Mouse (Mus musculus) heart, embryonic 10.5 days (tissue): Measurements from ENCODE around the gene Gm43552. TPM values are rescaled to one million over a fixed set of nuclear protein-coding genes. Genes with fewer than 3 reads are reported as not detected.

Experiments
- DNase-seq: peaks from one replicate; pipeline ENCODE4 v3.0.0-alpha.2; 2017; ENCODE audit warnings: low spot score
- H3K27ac ChIP-seq: fragments of 300-500 bp; sonication (generic); 2 replicates; pipeline ENCODE4 v1.5.1; 2016; ENCODE audit warnings: mild to moderate bottlenecking
- H3K27me3 ChIP-seq: fragments of 300-500 bp; sonication (generic); 2 replicates; pipeline ENCODE4 v1.6.1; 2016; ENCODE audit warnings: mild to moderate bottlenecking; ENCODE audit not compliant: poor library complexity, insufficient read depth, severe bottlenecking
- H3K36me3 ChIP-seq: fragments of 300-500 bp; sonication (generic); 2 replicates; pipeline ENCODE4 v1.6.1; 2016; ENCODE audit warnings: mild to moderate bottlenecking, moderate library complexity
- H3K4me1 ChIP-seq: fragments of 300-500 bp; sonication (generic); 2 replicates; pipeline ENCODE4 v1.6.1; 2016; ENCODE audit warnings: mild to moderate bottlenecking
- H3K4me3 ChIP-seq: fragments of 300-500 bp; sonication (generic); 2 replicates; pipeline ENCODE4 v1.5.1; 2016; ENCODE audit warnings: mild to moderate bottlenecking, moderate library complexity
- H3K9me3 ChIP-seq: fragments of 300-500 bp; sonication (generic); 2 replicates; pipeline ENCODE4 v1.6.1; 2016; ENCODE audit warnings: mild to moderate bottlenecking, moderate library complexity
- WGBS: fragments of 180-500 bp; shearing (Covaris S2); methylation state at CpG from one replicate; pipeline ENCODE4 v1.1.7; 2016; 5-methylcytosine and 5-hydroxymethylcytosine counted together
- polyA plus RNA-seq: library from polyadenylated mRNA; unstranded; fragments of >200 nt; fragmentation: Nextera tagmentation; extraction: Ambion mirVana; gene quantifications from 2 replicates; pipeline ENCODE4 v1.2.1, GENCODE M21; 2016

Gm43552 gene
- polyA plus RNA-seq, 1 experiment from 2014 or later: not detected

DNA sequence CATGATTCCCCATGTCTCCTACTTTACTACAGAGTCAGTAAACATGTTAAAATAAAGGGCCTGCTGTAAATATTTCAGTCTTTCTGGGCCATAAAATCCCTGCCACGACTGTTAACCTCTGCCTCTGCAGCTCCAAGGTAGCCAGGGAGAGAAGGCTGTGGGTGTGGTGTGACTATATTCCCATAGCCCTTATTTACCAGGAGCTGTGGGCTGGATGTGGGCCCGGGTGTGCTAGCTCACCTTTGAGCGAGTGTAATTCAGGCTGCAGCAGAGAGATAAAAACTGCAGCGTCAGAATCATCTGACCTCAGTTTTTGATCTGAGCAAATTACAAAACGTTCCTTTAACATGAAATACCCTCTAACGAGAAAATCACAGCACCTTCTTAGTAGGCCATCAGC lies 71.8 kb downstream of the Gm43552 start:
- H3K36me3 ChIP-seq: peaks cover 87% of the 10 kb centered on the region
- DNase-seq: no peak
- WGBS: 80% methylated on average over 6 of the region's 6 CpGs

DNA sequence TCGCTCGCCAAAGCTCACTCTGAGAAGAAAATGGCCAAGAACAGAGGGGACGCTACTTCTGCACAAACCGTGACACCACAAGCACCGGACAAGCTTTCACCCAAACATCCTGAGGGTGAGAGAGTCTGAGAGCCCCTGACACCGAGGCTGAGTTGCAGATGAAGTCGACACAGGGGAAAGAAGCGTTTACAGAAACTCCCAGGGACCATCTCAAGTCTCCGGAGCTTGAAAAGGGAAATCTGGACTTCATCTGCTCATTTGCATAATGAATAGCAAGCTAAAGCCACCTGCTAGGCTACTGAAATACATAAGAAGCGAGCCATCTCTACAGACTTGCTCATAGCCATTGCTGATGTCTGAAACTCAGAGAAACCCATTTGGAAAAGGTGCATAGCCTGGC lies 73.5 kb downstream of the Gm43552 start:
- Histone ChIP-seq H3K4me1 (peaks cover 32% of the 10 kb centered on the region), H3K4me3 (no peak overlapping the region), H3K27me3 (no peaks in the 10 kb centered on the region), H3K36me3 (peaks cover 74% of the 10 kb centered on the region), H3K9me3 (no peaks in the 10 kb centered on the region), H3K27ac (no peak overlapping the region)
- no peak for DNase-seq
- WGBS: 83% methylated on average over 10 of the region's 10 CpGs

More for the DNA sequence above, 71.8 kb downstream of the Gm43552 start:
- Histone ChIP-seq H3K27me3 (no peaks in the 10 kb centered on the region), H3K9me3 (no peaks in the 10 kb centered on the region), H3K27ac (no peak overlapping the region), H3K4me1 (peaks cover 16% of the 10 kb centered on the region), H3K4me3 (no peak overlapping the region)

DNA sequence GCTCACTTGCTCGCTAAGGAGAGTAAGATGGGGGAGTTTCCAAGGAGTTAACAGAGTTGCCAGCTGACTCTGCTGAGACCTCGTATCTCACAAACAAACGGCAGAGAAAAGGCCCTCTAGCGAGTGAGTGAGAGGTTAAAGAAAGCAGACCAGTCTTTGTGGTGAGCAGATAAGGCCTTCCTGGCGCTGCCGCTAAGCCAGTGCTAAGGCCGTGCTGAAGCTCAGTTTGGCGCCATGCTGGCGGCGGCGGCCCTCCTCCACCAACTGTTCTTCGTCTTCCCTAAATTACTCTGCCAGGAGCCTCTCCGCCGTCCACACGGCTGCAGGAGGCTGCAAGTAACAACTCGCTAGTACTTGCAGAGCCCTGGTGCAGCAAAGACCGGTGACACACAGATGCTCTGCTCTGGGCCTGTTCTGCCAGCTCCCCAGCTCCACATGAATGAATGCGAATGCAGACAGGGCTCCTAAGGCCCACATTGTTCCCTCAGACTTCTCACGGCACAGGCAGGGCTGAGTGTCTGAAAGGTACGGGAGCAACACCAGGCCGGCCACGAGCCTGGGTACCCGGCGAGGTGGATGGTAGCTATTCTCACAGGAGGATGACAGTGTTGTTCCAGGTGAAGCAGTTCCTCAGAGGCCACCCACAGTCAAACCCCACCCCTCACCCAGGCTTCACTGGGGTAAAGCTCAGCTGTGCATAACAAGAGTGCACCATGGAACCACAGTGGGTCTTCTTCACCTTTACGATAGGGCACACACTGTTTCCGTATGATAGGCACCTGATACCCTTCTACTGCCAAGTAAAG lies 76.8 kb downstream of the Gm43552 start:
- DNase-seq: peak; percentile 96
- Histone ChIP-seq H3K27me3 (no peaks in the 10 kb centered on the region), H3K4me3 (peak overlapping the region; percentile 42), H3K9me3 (no peaks in the 10 kb centered on the region), H3K27ac (peak overlapping the region; percentile 94), H3K4me1 (peaks cover 35% of the 10 kb centered on the region), H3K36me3 (peaks cover 62% of the 10 kb centered on the region)
- 9% methylated on average over 26 of the region's 26 CpGs for WGBS

DNA sequence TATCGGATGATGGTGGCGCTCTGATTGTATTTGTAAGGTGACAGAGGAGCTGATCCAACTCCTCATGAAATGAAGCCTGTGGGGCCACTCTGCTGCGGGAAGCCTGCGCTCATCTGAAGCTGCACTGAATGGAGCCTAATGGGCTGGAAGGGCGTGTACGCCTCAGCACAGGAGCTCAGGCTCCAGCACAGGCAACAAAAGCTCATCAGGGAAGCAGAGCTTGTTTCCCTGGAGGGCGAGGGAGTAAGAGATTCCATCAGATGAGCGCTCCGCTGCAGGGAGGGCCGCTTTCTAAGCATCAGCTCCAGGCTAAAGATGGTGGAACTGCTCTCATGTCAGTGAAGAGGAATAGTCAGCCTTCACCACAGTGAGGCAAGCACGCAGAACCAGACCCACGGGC lies 84.6 kb downstream of the Gm43552 start:
- Histone ChIP-seq H3K36me3 (peaks cover 75% of the 10 kb centered on the region), H3K27me3 (no peaks in the 10 kb centered on the region), H3K4me1 (peaks cover 6% of the 10 kb centered on the region), H3K27ac (peak overlapping the region; percentile 64), H3K9me3 (no peaks in the 10 kb centered on the region), H3K4me3 (no peak overlapping the region)
- no peak for DNase-seq
- 57% methylated on average over 12 of the region's 12 CpGs for WGBS

DNA sequence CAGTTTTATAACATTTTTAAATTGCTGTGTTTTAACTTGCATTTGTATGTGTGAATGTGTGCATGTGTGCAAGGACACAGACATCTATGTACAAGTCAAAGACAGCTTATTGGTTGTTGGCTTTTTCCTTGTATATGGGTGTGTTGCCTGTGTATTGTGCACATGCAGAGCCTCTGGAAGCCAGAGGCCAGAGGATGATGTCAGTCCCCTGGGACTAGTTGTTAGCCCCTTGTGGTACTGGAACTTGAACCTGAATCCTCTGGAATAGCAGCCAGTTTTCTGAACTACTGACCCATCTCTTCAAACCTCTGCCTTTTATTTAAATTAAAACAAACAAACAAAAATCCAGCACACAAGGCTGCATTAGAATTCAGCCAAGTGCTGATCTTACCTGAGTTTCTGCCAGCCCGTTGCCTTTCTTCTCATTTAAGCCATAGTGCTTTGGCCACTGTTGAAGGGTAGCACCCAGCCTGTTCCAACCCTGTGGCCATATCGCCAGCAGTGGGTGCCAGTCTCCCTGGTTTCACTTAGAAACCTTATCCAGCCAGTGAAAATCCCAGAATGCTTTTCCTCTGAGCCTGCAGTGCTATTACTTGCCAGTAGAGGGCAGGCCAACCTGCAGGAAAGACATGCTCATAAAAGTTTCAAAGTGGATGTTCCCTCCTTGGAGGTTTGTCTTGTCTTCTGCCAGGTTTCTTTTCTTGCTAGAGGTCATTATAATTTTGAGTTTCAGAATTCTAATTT lies 91.2 kb downstream of the Gm43552 start:
- Histone ChIP-seq H3K4me3 (no peak overlapping the region), H3K36me3 (peaks cover 83% of the 10 kb centered on the region), H3K9me3 (no peaks in the 10 kb centered on the region), H3K27me3 (no peaks in the 10 kb centered on the region), H3K4me1 (no peaks in the 10 kb centered on the region), H3K27ac (no peak overlapping the region)
- WGBS: 30% methylated on average over 2 of the region's 2 CpGs
- peak; percentile 82 for DNase-seq

DNA sequence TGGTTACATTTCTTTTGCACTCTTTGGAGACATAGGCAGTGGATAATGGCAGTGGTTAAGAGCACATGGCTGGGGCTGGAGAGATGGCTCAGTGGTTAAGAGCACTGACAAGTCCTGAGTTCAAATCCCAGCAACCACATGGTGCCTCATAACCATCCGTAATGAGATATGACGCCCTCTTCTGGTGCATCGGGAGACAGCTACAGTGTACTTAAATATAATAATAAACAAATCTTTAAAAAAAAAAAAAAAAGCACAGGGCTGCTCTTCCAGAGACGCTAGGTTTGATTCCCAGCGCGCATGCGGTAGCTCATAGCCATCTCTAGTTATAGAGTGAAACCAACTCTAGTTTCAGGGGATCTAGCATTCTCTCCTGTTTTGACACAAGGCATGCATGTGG lies 98.2 kb downstream of the Gm43552 start:
- Histone ChIP-seq H3K4me3 (no peak overlapping the region), H3K36me3 (peaks cover 57% of the 10 kb centered on the region), H3K4me1 (no peaks in the 10 kb centered on the region), H3K9me3 (no peaks in the 10 kb centered on the region), H3K27me3 (no peaks in the 10 kb centered on the region), H3K27ac (no peak overlapping the region)
- DNase-seq: no peak
- WGBS: 93% methylated on average over 7 of the region's 7 CpGs

DNA sequence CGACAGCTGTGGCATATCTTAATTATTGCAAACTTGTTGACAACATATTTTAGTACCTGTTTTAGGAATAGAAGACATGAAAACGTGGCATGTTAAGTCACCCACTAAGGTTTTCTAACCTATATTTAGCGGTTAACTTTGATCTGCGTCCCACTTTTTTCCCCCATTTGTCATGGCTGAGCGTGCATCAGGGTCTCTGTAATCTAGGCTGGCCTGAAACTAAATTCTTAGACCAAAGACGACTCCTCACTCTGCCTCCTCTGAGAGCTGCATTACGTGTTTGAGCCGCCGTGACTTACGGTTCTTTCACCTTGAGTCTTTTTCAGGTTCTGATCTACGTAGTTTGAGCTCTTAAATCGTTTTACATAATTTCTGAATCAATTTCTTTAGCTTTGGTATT lies 100.9 kb downstream of the Gm43552 start:
- H3K36me3 ChIP-seq: peaks cover 61% of the 10 kb centered on the region
- DNase-seq: no peak
- H3K4me1 ChIP-seq: no peaks in the 10 kb centered on the region
- H3K4me3 ChIP-seq: peak overlapping the region; percentile 97
- peak overlapping the region; percentile 99 for H3K27ac ChIP-seq
- 6% methylated on average over 12 of the region's 12 CpGs for WGBS
- no peaks in the 10 kb centered on the region for H3K27me3 ChIP-seq
- H3K9me3 ChIP-seq: no peaks in the 10 kb centered on the region

DNA sequence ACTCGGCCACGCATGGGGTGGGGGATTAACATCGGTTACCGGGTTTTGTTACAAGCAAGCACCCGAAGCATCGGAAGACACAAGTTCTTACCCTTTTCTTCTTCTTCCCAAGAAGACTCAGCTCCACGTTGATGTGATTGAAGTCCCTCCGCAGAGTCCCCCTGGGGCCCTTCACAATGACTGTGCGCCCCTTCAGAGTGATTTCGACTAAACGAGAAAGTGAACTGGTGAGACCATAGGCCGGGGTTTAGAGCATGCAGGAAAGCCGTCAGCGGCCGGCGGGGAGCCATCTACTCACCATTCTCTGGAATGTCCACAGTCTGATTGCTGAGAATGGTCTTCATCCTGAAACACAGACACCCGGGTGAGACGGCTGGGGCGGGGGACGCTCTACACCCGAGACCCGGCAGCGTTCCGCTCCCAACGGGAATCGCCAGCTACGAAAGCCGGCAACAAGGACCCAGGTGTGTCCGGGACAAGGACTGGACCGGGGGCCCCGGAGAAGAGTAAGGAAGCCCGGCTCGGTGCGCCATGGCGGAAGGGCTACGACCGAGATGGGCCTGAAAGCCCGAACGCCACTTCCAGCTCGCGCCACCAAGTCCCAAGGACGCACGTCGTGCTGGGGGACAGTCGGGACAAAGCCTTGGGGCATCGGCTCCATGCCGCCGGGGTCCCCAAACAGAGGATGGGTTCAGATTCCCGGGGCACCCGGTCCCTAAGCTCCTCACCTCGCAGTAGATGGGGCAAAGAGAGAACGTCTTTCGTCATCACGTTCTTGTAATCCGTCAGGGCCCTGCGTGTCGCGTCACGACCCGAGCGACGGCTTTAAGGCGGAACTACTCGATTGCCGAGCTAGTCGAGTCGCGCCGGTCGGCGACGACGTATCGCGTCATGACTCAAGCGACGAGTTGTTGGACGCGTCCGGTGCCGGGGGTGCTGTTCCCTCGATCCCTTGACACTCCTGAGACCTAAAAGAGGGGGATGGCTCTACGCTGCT lies 101.7 kb downstream of the Gm43552 start, which contains the start of the genes Rpl9 and Lias:
Gene Rpl9 (minus strand): TSS at position 797 of the 997 bp plus-strand sequence.
Gene Lias (plus strand): TSS at position 850 of the 997 bp plus-strand sequence.
- H3K27me3 ChIP-seq: no peaks in the 10 kb centered on the region
- WGBS: under 1% methylated on average over 83 of the region's 83 CpGs
- peaks cover 53% of the 10 kb centered on the region for H3K36me3 ChIP-seq
- peak within 1 kb of the TSS; percentile 99 for H3K27ac ChIP-seq
- peak; percentile 98 for DNase-seq
- H3K4me1 ChIP-seq: no peaks in the 10 kb centered on the region
- peak within 1 kb of the TSS; percentile 97 for H3K4me3 ChIP-seq
- no peaks in the 10 kb centered on the region for H3K9me3 ChIP-seq

DNA sequence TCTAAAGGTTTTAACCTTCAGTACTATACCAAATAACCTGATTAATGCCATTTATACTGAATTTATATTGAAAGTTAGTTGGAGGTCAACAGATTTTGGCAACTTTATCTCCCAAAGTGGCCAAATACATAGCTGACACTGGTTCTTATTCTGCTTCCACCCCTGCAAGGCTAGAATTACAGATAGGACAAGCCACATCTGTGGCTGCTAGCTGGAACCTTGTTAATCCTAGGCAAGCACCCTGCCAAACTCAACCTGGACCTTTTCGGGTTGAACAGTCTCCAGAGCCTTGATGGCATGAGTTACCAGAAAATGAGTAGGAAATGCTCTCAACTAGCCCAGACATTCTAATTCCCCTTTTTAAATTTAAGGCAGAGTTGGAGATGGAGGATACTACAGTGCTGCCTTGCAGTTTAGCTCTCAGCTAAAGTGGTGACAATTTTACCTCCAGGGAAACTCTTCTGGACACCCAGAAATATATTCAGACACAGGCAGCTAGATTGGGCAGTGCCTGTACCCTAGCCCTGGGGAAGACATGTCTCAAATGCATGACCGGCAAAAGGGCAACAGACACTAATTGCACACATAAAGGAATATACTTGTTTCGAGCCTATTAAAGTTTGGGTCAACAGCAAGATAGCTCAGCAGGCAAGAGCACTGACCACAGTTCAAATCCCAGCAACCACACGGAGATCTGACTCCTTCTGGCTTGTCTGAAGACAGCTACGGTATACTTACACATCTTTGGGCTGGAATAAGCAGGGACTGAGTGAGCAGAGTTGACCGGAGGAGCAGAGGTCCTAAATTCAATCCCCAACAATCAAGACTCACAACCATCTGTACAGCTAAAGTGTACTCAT lies 105.4 kb downstream of the Gm43552 start:
- H3K4me3 ChIP-seq: no peak overlapping the region
- 76% methylated on average over 6 of the region's 6 CpGs for WGBS
- no peak overlapping the region for H3K27ac ChIP-seq
- no peaks in the 10 kb centered on the region for H3K4me1 ChIP-seq
- no peak for DNase-seq
- no peaks in the 10 kb centered on the region for H3K27me3 ChIP-seq
- H3K36me3 ChIP-seq: peaks cover 36% of the 10 kb centered on the region
- H3K9me3 ChIP-seq: no peaks in the 10 kb centered on the region

DNA sequence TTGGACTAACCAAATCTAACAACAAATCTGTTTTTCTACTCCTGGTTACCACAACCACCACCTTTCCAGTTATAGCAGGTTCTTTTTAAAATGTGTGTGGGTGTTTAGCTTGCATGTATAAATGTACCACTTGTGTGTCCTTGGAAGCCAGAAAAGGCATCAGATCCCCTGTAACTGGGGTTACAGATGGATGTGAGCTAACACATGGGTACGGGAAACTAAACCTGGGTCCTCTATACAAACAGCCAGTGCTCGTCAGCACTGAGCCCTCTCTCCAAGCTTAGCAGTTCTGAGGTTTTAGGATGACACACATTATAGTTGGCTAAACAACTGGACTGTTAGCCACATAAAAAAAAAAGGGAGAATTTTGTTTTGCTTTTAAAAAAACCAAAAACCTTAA lies 106.9 kb downstream of the Gm43552 start:
- Histone ChIP-seq H3K27ac (no peak overlapping the region), H3K4me3 (no peak overlapping the region), H3K27me3 (no peaks in the 10 kb centered on the region), H3K36me3 (peaks cover 36% of the 10 kb centered on the region), H3K9me3 (no peaks in the 10 kb centered on the region), H3K4me1 (no peaks in the 10 kb centered on the region)
- no peak for DNase-seq
- 84% methylated on average over 2 of the region's 2 CpGs for WGBS
